Mouse (Mus musculus): ENCODE measurements around the gene Cntn4.

- no peak for TF ChIP-seq POLR2A (IDR thresholded peaks at IDR 0.05; ENCODE audit: control insufficient read depth, low read depth, low read length)
- no peak for TF ChIP-seq CTCF (IDR thresholded peaks at IDR 0.05; ENCODE audit: control insufficient read depth, insufficient read depth, insufficient replicate concordance, low read depth, low read length)
These were observed 842.9 kb downstream of the Cntn4 start for GRCm38 (mm10) chr6:106520367-106520766.
